In the genomic region with DNA sequence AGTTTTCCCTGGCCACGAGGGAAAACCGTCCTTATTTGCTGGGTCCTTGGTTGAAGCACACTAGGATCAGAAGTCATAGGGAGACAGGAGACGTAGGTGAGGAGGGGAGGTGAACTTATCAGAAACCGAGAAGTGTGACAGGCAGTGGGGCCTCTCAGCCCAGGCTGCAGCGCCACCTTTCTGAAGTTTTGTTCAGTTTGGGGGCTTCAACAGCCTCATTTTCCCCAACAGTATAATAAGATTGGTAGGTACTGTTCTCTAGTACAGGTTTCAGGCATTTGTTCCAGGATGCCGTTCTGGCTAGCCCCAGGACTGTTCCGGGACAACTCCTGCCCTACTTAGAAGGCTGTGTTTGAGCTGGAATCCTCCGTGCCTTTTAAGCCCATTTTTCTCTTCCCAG, we compare ENCODE assay signal across 8 mouse cellular contexts. TPM values are rescaled to one million over a fixed set of nuclear protein-coding genes. Genes with fewer than 3 reads are reported as not detected.
DNase-seq lines count a peak whose midpoint lies in the region; ATAC-seq lines count a peak whose summit lies in the region.

No protein-coding gene starts in this region.

- peak overlapping the region; percentile 95 for H3K4me3 ChIP-seq in midbrain, embryonic 16.5 days (ENCODE audit: low read depth, low read length)

- no peaks in the 10 kb centered on the region for H3K36me3 ChIP-seq in midbrain, embryonic 16.5 days (ENCODE audit: control insufficient read depth, insufficient read depth, low read length)

- peak; percentile 35 for DNase-seq in CD4-positive, CD25-positive, alpha-beta regulatory T cell, adult 2 months (ENCODE audit: low read depth, low spot score)
- peak; percentile 86 for DNase-seq in A20 (ENCODE audit: low read depth, low spot score)
- DNase-seq in embryo, embryonic 10.5 days (ENCODE audit: low spot score) = peak; percentile 62
- peak; percentile 36 to 44 for DNase-seq in heart, postnatal 14 days
- DNase-seq in liver = peak; percentile 73
- DNase-seq in left cerebral cortex, adult 8-10 months (ENCODE audit: low spot score in 2 of 2) = no peak

- H3K4me2 ChIP-seq in midbrain, embryonic 16.5 days (ENCODE audit: low read length) = peak overlapping the region; percentile 91

- peak overlapping the region; percentile 96 for H3K27ac ChIP-seq in midbrain, embryonic 16.5 days (ENCODE audit: low read length)

- peaks cover 15% of the 10 kb centered on the region for H3K4me1 ChIP-seq in midbrain, embryonic 16.5 days (ENCODE audit: control insufficient read depth, insufficient read depth, low read length)

- intact Hi-C loops in heart, postnatal 14 days (cut with DNase I) = loop anchor here (2.0 to 5.0 kb wide), 2 partner anchors 42 to 88 kb away; a partner anchor contains a TSS

- H3K9me3 ChIP-seq in midbrain, embryonic 16.5 days (replicated peaks; ENCODE audit: control insufficient read depth, low read length, poor library complexity, severe bottlenecking) = no peaks in the 10 kb centered on the region

- H3K9ac ChIP-seq in midbrain, embryonic 16.5 days (ENCODE audit: low read depth, low read length) = peak overlapping the region; percentile 94

- H3K27me3 ChIP-seq in midbrain, embryonic 16.5 days (ENCODE audit: control insufficient read depth, insufficient read depth, low read depth, low read length) = no peaks in the 10 kb centered on the region

- no peak for ATAC-seq in CD4-positive, CD25-positive, alpha-beta regulatory T cell, adult 4 months
- ATAC-seq in midbrain, embryonic 16.5 days = no peak

- WGBS in midbrain, embryonic 16.5 days = 4% methylated on average over 8 of the region's 8 CpGs

RNA-seq across cellular contexts. Expression of a gene that starts 0.7 kb away (rescaled TPM):
- under 1 TPM; 0.34 to 0.50 TPM for polyA plus RNA-seq in CD4-positive, CD25-positive, alpha-beta regulatory T cell, adult 4 months (2017; shearing (Covaris generic))
- 10 to 100 TPM; 65.0 to 75.7 TPM for total RNA-seq in heart, postnatal 14 days (2021)
- 50.7 and 51.4 TPM in 2 replicates for polyA plus RNA-seq in midbrain, embryonic 16.5 days (2015; fragmentation: Nextera tagmentation; extraction: Ambion mirVana)
- total RNA-seq in left cerebral cortex, adult 8-10 months (2022) = 10 to 100 TPM; 46.9 to 51.4 (median 49.9) TPM

RNA-seq across cellular contexts. Expression of a gene that starts 6.9 kb away (rescaled TPM):
- polyA plus RNA-seq in CD4-positive, CD25-positive, alpha-beta regulatory T cell, adult 4 months (2017; shearing (Covaris generic)) = not detected
- 1 to 10 TPM; 3.8 to 6.5 TPM for total RNA-seq in heart, postnatal 14 days (2021)
- polyA plus RNA-seq in midbrain, embryonic 16.5 days (2015; fragmentation: Nextera tagmentation; extraction: Ambion mirVana) = 0.86 and 1.2 TPM in 2 replicates
- total RNA-seq in left cerebral cortex, adult 8-10 months (2022) = under 1 TPM; 0.50 to 0.81 (median 0.63) TPM

RNA-seq across cellular contexts. Expression of a gene that starts 13.2 kb away (rescaled TPM):
- polyA plus RNA-seq in CD4-positive, CD25-positive, alpha-beta regulatory T cell, adult 4 months (2017; shearing (Covaris generic)) = 10 to 100 TPM; 46.6 to 52.9 TPM
- 10 to 100 TPM; 45.3 to 48.2 TPM for total RNA-seq in heart, postnatal 14 days (2021)
- 117 and 132 TPM in 2 replicates for polyA plus RNA-seq in midbrain, embryonic 16.5 days (2015; fragmentation: Nextera tagmentation; extraction: Ambion mirVana)
- 100 to 1,000 TPM; 226 to 280 (median 259) TPM for total RNA-seq in left cerebral cortex, adult 8-10 months (2022)

RNA-seq across cellular contexts. Expression of a gene that starts 41.8 kb away (rescaled TPM):
- not detected for polyA plus RNA-seq in CD4-positive, CD25-positive, alpha-beta regulatory T cell, adult 4 months (2017; shearing (Covaris generic))
- total RNA-seq in heart, postnatal 14 days (2021) = 1 to 10 TPM; 9.1 TPM
- 55.1 and 66.3 TPM in 2 replicates for polyA plus RNA-seq in midbrain, embryonic 16.5 days (2015; fragmentation: Nextera tagmentation; extraction: Ambion mirVana)
- total RNA-seq in left cerebral cortex, adult 8-10 months (2022) = 1,000 to 10,000 TPM; 1,127 to 1,189 (median 1,146) TPM

RNA-seq across cellular contexts. Expression of a gene that starts 42.8 kb away (rescaled TPM):
- polyA plus RNA-seq in CD4-positive, CD25-positive, alpha-beta regulatory T cell, adult 4 months (2017; shearing (Covaris generic)) = 100 to 1,000 TPM in 1 of 2 experiments, 10 to 100 TPM in 1; 58.7 to 103 TPM
- total RNA-seq in heart, postnatal 14 days (2021) = 10 to 100 TPM; 32.2 to 36.5 TPM
- 56.3 and 58.7 TPM in 2 replicates for polyA plus RNA-seq in midbrain, embryonic 16.5 days (2015; fragmentation: Nextera tagmentation; extraction: Ambion mirVana)
- total RNA-seq in left cerebral cortex, adult 8-10 months (2022) = 10 to 100 TPM; 65.8 to 82.5 (median 75.7) TPM

Comparison
In these comparisons a context has a peak if more than half of its experiments do, and no peak if none do; other contexts are left out.
1. DNase-seq: peak in CD4-positive, CD25-positive, alpha-beta regulatory T cell, adult 2 months (single experiment), A20 (single experiment), embryo, embryonic 10.5 days (single experiment), heart, postnatal 14 days (2 of 2) and liver (single experiment); none in left cerebral cortex, adult 8-10 months (0 of 2).
2. RNA of a gene that starts 13.2 kb away (total RNA-seq): 226 to 280 TPM in left cerebral cortex, adult 8-10 months; 45.3 to 48.2 TPM in heart, postnatal 14 days; every median in the first group is over 4 times any median in the second.